Mouse (Mus musculus) cerebellum, adult 9-11 months (tissue): Measurements from ENCODE around the gene Vpreb3.

Experiments used
- DNase-seq: peaks from one replicate; pipeline ENCODE4 v3.0.0; 2022

Vpreb3 gene

DNA sequence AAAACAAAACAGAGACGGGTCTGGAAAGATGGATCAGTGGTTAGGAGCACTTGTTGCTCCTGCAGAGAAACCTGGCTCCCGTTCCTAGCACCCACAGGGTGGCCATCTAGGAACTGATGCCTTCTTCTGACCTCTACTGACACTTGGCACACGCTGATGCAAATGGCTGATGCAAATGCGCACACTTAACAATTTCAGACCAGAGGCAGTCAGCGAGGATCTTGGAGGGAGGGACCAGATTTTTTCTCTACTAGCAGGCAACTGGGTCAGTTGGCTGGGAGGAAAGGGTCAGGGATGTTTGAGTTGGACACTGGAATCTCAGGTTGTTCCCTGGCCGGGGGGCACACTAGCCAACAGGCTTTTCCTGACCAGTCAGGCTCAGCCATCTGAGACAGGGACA, 10.0 kb upstream of the Vpreb3 start, which contains the start of gene Chchd10:
Gene Chchd10, plus strand, starts transcription at position 240 of the 400 bp plus-strand sequence.
- no peak for DNase-seq

DNA sequence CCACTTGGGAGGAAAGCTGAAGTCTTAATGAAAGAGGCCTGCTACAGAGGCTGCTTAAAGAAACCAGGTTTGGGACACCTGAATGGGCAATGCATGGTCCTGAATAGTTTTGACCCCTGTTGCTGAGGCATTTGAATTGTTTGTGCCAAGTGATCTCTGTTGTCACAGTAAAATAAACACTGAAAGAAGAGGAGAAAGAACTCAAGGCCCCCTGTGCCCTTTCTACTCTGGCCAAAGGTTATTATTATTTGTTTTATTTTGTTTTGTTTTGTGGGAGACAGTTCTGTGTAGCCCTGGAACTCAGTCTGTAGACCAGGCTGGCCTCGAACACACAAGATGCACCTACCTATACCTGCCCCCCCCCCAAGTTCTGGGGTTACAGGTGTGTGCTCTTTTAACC, 7.9 kb upstream of the Vpreb3 start:
- no peak for DNase-seq

DNA sequence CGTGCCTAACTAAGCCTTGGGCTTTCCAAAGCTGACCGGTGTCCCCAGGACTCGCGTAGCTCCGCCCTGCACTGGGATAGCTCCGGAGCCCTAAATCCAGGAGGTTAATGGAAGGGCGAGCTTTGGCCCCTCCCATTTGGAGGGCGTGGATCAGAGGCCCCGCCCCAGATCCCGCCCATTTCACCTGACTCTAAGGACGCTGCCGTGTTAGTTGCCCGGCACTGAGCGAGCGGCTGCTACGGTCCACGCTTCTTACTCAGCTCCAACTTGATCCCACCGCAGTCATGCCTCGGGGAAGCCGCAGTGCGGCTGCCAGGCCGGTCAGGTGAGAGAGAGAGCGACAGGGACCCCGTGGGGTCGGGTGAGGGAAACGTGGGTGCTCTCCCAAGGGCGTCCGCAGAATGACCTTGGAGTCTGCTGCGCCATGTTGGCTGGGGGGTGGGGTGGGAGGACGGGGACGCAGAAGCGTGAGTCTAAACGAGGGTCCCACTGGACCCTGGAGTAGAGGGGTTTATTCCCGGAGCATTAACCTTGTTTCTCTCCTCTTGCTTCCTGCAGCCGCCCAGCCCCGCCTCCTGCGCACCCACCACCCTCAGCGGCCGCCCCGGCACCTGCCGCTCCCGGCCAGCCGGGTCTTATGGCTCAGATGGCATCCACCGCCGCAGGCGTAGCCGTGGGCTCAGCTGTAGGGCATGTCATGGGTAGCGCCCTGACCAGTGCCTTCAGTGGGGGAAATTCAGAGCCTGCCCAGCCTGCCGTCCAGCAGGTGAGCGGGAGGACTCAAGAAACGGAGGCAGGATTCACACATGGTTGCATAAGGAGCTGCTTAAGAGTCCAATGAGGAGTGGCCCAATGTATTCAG, 6.9 kb upstream of the Vpreb3 start, which contains the start of gene Mmp11:
Gene Mmp11, minus strand, starts transcription at position 817 of the 862 bp plus-strand sequence.
- peak; percentile 89 for DNase-seq

DNA sequence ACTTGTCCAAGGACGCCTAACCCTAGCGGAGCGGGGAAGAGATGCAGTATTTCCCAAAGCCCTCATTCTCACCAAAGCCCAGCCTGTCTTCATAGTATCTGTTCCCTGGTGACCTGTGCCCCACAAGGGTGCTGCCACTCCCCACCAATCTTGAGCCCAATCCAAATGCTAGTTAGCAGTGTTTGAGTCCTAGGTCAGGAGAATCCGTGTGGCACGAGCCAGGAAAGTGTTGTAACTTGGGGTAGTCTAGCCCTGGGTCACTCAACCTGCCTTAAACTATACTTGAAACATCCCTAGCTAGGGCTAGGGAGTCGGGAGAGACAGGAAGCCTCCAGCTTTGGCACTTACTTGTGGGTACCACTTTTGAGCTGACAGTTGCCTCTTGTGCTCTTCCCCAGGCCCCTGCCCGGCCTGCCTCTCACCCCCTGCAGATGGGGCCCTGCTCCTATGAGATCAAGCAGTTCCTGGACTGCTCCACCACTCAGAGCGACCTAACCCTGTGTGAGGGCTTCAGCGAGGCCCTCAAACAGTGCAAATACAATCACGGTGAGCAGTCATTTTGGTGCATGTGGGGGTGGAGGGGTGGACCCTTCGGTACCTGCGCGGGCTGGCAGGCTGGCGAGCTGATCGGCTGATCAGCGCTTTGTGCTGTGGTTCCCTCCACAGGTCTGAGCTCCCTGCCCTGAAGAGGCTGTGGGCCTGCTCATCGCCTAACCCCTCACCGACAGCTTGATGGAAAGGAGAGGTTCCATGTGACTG, 5.8 kb upstream of the Vpreb3 start:
- DNase-seq = peak; percentile 53

DNA sequence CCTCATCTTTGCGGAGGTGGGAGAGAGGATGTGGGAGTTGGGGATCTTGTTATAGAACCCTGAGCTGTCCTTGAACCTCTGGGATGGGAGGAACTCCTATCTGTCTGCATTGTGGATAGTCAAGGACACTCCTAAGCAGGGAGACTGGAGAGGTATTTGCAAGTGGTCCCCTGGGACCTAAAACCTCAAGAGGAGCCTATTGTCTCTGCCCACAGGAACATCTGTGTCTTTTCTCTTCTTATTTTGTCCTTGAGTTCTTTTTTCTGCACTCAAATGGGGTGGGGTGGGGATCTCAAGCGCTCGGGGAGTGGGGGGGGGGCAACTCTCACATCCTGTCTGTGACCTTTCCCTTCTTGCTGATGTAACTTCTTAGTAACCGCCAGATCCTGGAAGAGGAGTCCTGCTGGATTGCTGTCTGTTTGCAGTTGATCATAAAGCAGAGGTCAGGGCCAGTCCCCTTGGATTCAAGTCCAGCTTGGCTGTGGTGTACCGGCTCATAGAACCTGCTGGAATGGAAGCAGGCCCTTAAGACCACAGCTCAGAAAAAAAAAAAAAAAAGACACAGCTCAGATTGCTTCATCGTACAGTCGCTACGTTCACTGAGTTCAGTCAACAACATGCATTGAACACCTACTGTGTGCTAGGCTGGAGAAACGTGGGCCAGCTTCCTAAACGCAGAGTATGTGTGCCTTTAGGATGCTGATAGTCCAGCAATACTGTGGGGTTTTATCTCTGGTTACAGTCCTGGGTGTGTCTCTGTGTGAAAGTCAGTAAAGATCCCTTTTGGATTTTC, 4.8 kb upstream of the Vpreb3 start:
- DNase-seq = no peak

DNA sequence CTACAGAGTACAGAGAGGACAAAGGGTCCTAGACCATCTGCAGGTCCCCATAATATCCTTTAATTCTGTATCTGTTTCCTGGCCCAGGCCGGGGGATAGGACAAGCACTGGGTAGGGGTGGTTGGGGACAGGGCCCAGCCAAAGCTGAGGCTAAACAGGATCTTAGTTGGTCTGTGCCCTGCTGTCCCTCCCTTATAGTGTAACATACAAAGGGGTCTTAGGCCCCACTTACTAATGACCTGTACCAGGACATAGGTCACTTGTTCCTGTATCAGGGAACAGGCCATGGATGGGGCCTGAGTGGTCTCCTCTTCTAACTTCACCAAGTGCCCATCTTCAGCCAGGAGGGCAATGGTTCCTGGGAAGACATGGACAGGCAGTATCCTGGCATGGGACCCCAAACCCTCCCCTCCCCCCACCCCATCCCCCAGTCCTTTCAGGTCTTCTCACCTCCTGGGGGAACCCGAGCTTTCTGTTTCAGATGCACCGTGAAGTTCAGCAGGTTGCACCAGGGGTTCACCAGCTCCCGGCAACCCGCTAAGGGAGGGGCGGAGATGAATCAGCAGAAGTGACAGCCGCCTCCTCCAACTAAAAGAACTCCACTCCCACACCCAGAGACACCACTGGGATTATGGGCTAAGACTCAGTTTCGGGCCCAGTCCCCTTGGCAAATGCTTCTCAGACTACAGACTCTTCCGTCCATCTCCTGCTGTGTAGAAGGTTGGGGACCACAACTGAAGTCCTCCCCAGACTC, 3.2 kb upstream of the Vpreb3 start:
- DNase-seq = no peak

DNA sequence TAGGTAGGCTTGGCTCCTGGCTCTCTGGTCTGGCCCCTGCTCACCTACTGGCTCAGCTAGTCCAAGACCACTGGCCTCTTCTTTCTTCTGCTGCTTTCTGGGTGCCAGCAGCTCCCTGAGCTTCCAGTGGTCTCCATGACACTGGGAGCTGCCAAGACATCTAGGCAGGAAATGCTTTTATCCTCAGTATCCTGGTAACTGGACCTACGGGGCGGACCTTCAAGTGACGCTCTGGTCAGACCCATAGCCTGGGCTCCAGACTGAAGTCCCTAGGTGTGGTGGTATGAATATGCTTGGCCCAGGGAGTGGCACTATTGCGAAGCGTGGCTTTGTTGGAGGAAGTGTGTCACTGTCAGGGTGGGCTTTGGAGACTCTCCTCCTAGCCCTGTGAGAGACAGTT, 2.3 kb upstream of the Vpreb3 start, which contains the start of gene Gm867:
Gene Gm867, minus strand, starts transcription at position 153 of the 400 bp plus-strand sequence.
- DNase-seq = no peak

DNA sequence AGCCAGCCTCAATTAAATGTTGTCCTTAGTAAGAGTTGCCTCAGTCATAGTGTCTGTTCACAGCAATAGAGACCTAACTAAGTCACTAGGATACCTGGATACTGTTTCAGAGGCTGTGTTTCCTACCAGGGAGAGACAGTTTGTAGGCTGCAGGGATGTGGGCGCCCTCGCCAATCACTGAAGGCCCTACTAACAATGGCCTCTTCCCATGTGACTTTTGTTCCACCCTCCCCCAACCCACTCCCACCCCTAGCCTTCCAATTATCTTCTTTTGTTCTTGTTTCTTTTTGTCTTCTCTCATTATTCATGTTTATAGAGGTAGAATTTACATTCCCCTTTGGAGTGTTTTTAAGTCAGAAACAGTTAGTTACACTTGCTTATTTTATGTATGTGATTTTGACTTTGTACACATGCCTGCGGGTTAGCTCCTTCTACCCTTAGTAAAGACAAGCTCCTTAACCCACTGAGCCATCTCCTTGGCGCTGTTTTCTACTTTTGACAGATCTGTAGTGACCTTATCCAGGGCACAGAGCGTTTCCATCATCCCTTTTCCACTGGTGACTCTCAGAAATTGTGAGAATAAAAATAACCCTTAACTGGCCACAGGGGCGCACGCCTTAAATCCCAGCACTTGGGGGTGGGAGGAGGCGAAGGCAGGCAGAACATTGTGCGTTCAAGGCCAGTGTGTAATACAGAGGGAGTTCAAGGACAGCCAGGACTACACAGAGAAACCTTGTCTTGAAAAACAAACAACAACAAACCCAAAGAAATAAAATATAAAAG, 1.6 kb upstream of the Vpreb3 start:
- no peak for DNase-seq

DNA sequence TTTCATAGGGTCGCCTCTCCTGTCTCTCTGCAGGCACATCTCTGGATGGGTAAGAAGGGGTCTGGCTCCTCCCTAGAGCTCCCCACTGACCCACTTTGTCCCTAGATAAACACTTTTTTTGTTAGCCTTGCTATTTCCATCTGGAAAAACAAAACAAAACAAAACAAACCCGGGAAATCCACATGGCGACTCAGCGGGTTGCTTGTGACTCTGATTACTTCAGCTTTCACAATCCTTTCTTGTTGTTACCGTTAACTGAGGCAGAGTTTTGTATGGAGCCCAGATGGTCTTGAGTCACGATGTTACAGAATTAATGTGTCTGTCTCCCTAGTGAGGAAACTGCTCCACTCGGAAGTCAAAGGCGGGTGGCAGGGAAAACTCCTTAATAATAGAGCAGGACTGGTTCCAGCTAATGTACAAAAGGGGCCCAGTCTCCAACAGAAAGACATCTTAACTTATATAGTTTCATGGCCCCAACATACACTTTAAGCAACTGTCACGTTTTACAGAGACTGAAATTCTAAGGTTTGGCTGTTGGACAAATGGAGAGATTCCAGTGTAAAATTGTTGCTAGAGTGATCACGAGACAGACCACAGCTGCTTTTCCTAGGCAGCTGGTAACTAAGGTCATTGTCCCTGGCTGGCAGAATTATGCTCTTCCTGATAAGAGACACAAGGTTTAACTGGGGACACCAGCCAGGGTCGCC, 1.4 kb downstream of the Vpreb3 start:
- no peak for DNase-seq

DNA sequence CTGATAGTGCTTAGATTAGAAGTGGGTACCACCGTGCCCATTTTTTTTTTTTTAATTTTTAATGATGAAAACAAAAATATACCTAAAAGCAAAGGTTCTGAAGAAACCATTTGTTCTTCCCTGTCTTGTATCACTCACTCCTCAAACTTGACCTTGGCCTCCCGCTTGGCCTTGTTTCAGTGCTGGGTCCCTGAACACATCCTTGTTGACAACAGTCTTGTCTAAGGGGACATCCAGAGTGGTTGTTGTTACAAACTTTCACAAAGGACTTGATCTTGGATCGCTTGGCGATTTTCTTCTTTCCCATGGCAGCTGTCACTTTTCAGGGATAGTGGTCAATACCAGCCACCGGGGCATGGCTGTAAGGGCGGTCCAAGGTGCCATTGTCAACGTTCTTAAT, 2.4 kb downstream of the Vpreb3 start:
- DNase-seq = no peak

DNA sequence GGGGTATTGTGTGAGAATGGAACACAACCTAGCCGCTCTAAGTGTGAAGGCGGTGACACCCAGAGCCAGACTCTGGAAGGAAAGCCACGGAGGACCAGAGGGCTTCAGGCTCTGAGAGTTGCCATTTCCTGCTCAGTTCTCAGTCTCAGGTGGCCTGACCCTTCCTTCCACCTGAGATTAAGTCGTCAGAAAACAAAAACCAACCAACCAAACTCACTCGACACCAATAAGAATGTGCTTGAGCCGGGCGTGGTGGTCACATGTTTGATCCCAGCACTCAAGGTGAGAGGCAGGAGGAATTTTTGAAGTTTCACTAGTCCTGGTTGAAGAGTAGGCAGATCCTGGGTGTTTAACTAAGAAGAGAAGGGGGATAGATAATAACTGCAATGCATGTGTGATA, 3.0 kb downstream of the Vpreb3 start:
- no peak for DNase-seq

DNA sequence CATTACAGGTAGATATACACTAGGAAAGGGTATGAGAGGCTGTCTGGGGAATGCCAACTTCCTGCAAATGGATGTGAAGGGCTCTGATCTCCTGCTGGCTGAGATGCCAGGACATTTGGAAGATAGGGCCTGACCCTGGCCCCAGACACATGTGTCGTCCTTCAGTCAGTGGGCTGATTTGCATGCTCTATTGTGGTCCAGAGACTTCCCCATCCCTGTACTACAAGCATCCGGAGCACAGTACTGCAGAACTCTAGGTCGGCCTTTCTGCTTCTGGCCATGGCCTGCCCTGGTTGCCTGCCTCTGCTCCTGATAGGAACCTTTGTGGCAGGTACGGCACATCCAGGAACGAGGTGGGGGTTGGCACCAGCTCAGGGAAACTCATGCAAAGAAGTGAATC, 5.2 kb downstream of the Vpreb3 start:
- DNase-seq = no peak

DNA sequence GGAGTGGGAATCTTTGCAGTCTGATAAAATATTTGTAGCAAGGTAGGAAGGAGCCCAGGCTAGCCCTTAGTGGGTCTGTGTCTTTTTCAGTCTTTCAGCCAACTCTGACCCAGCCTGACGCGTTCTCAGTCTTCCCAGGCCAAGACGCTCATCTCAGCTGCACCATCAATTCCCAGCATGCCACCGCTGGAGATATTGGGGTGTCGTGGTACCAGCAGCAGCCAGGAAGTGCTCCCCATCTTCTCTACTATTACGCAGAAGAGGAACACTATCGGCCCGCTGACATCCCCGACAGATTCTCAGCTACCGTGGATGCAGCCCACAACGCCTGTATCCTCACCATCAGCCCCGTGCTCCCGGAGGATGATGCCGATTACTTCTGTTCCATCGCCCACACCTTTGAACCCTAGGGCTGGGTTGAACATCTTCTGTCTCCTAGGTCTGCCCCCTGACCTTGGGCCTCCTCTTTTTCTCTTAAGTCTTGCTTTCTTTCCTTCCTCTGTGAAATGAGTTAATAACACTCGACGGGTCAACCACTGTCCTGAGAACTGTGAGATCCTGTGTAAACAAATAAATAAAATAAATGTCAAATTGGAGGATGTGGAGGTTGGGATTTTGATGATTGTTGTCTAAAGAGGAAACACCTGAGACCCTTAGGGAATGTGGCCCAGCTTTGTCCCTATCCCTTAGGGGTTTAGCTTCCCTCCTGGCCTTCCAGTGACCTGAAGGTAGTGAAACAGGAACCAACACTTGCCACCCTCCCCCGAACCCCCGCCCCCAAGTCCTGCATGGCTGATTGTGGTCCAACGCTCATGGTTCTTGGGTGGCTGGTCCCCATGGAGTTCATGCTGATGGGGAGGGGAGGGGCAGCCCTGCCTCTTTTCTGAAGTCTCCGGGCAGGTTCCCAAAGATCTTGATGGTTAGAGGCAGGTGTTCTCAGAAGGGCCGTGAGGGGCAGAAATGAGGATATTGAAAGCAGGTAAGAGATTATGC, 6.5 kb downstream of the Vpreb3 start:
- no peak for DNase-seq

DNA sequence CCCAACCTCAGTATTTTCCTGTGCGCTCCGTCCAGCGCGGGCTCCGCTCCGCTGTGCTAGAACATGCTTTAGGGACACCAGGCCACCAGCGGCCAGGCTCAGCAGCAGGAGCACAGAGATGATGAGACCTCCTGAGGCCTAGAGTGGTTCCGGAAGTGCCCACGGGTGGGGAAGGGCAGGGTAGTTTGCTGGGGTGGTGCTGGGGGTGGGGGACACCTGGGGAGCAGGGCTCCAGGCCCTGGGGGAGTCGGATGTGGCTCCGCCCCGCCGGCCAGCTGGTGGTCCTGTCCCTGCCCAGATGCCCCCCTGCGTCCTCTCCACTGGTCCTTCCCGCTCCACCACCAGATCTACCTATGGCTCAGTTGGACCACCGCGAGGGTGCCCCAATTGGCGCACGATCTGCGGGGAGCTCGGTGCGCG, 7.9 kb downstream of the Vpreb3 start:
- DNase-seq = no peak

DNA sequence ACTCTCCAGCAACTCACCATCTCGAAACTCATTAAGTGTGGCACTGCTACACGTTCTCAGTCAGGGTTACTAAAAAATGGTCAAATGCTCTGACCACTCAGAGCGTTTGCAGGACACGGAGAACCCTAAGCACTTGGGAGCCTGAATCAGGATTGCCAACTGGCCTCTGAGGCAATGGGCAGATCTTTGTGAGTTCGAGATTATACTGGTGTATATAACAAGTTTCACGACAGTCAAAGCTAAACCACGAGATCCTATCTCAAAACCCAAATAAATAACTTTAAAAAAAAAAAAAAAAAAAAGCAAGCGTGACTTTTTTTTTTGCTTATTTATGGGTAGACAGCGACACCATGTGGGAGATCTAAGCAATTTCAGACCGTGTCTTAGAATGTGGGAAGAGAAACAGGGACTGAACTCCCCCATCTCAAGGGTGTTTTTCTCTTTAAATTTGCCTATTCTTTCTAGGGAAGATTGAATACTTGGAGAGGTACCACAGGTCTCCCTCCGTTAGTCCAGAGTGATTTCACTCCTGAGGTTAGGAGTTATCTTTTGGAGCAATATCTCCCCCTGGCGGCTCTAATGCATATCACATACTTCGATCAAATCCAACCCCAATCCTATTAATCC, 8.7 kb downstream of the Vpreb3 start:
- no peak for DNase-seq

DNA sequence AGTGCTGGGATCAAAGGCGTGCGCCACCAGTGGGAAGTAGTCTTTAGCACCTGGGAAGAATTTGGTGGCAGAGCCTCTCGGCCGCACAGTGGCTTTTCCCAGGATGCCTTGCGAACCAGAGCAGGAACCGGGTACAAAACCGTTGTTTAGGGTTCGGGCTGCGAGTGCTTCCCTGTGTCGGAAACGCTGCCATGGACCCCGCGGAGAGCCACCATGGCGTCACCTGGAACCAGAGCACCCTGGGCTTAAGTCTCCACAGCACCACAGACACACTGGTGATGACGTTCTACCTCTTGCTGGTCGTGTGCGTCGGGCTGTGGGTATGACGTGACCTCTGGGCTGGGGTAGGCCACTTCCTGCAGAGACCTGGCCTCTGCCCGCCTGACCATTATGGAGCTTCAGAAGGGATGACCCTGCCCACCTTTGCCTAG, 11.5 kb downstream of the Vpreb3 start, which contains the start of gene Gm5134:
Gene Gm5134, plus strand, starts transcription at position 134 of the 431 bp plus-strand sequence.
- no peak for DNase-seq

DNA sequence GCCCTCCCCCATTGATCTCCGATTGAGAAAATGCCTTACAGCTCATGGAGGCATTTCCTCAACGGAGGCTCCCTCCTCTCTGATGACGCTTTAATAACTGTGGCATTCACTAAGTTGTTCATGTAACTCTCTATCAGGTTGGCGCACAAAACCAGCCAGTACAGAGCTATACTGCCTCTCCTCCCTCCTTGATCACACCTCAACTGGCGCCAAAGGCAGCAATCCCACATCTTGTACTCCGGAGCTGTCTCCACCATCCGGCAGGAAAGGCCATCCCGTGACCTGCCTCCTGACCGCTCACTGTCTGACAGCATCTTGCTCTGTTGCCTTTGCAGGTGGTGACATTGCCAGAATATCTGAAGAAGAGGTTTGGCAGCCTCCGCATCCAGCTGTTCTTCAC, 31.0 kb downstream of the Vpreb3 start:
- no peak for DNase-seq

DNA sequence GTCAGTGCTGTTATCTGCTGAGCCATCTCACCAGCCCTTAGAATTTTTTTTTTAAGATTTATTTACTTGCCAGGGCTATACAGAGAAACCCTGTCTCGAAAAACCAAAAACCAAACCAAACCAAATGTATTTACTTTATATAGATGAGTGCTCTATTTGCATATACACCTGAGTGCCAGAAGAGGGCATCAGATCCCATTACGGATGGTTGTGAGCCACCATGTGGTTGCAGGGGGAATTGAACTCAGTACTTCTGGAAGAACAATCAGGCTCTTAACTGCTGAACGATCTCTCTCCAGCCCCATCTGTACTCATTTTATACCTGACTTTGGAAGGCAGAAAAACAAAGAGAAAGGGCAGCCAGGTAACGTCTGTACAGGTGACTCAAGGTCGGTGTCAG, 32.4 kb downstream of the Vpreb3 start:
- no peak for DNase-seq
